Mouse (Mus musculus) liver, adult 2 months (tissue): Measurements from ENCODE around the gene Foxj1. TPM values are rescaled to one million over a fixed set of nuclear protein-coding genes. Genes with fewer than 3 reads are reported as not detected.
A peak's percentile ranks its signal among the peaks of the same experiment; 100 is the strongest.
"Not testable (repeated sequence)": the region's sequence is repeated elsewhere in the genome, so short reads cannot be mapped to it uniquely, and the experiment has no call there.

Experiments
- DNase-seq: peaks from one replicate; pipeline ENCODE4 v3.0.0-alpha.2; 2011; ENCODE audit warnings: low read depth, low spot score; ENCODE audit errors: extremely low read depth
- H3K27ac ChIP-seq: fragments of 200-500 bp; replicated peaks from 2 replicates; pipeline ENCODE4 v1.5.1; 2012; ENCODE audit warnings: low read depth, mild to moderate bottlenecking, control low read depth, inconsistent platforms, low read length; ENCODE audit not compliant: insufficient read depth
- H3K27me3 ChIP-seq: fragments of 200-500 bp; 2 replicates; pipeline ENCODE4 v1.6.1; 2012; ENCODE audit warnings: mild to moderate bottlenecking, moderate library complexity, low read length, inconsistent platforms; ENCODE audit not compliant: control insufficient read depth, insufficient read depth
- H3K36me3 ChIP-seq: fragments of 200-500 bp; 2 replicates; pipeline ENCODE4 v1.6.1; 2012; ENCODE audit warnings: low read length, inconsistent platforms; ENCODE audit not compliant: control insufficient read depth, insufficient read depth
- H3K4me1 ChIP-seq: fragments of 200-500 bp; 2 replicates; pipeline ENCODE4 v1.6.1; 2011; ENCODE audit warnings: low read length; ENCODE audit not compliant: control insufficient read depth, insufficient read depth
- H3K4me3 ChIP-seq: fragments of 200-500 bp; 2 replicates; pipeline ENCODE4 v1.5.1; 2011; ENCODE audit warnings: low read depth, mild to moderate bottlenecking, control low read depth, low read length, moderate library complexity; ENCODE audit not compliant: insufficient read depth
- H3K79me2 ChIP-seq: fragments of 200-500 bp; 2 replicates; pipeline ENCODE4 v1.6.1; 2012; ENCODE audit warnings: inconsistent platforms, mild to moderate bottlenecking, low read length, moderate library complexity; ENCODE audit not compliant: control insufficient read depth, insufficient read depth
- H3K9ac ChIP-seq: fragments of 200-500 bp; 2 replicates; pipeline ENCODE4 v1.6.1; 2012; ENCODE audit warnings: low read depth, mild to moderate bottlenecking, control low read depth, inconsistent platforms, low read length
- CTCF ChIP-seq: fragments of 200-500 bp; IDR thresholded peaks from 2 replicates; pipeline ENCODE4 v1.5.1; 2011; ENCODE audit warnings: low read depth, low read length, control low read depth
- POLR2A ChIP-seq: fragments of 200-500 bp; IDR thresholded peaks from 2 replicates; pipeline ENCODE4 v1.6.1; 2011; ENCODE audit warnings: low read length, control low read depth; ENCODE audit not compliant: insufficient read depth; ENCODE audit errors: extremely low read depth
- WGBS: fragments of 180-500 bp; shearing (Covaris S2); methylation state at CpG from one replicate; pipeline ENCODE4 v1.1.7; 2018; 5-methylcytosine and 5-hydroxymethylcytosine counted together
- polyA plus RNA-seq: library from polyadenylated mRNA; depleted of rRNA; stranded (reverse); fragments of >200 nt; gene quantifications from 2 replicates; pipeline ENCODE4 v1.2.3, GENCODE M21; 2012; rRNA removed
- total RNA-seq: library from RNA; depleted of rRNA; stranded (reverse); fragments of >200 nt; gene quantifications from 2 replicates; pipeline ENCODE4 v1.2.3, GENCODE M21; 2014; rRNA removed

Foxj1 gene
- total RNA-seq (0.09 and 0.20 TPM in 2 replicates), polyA plus RNA-seq (0.21 and 0.26 TPM in 2 replicates)

DNA sequence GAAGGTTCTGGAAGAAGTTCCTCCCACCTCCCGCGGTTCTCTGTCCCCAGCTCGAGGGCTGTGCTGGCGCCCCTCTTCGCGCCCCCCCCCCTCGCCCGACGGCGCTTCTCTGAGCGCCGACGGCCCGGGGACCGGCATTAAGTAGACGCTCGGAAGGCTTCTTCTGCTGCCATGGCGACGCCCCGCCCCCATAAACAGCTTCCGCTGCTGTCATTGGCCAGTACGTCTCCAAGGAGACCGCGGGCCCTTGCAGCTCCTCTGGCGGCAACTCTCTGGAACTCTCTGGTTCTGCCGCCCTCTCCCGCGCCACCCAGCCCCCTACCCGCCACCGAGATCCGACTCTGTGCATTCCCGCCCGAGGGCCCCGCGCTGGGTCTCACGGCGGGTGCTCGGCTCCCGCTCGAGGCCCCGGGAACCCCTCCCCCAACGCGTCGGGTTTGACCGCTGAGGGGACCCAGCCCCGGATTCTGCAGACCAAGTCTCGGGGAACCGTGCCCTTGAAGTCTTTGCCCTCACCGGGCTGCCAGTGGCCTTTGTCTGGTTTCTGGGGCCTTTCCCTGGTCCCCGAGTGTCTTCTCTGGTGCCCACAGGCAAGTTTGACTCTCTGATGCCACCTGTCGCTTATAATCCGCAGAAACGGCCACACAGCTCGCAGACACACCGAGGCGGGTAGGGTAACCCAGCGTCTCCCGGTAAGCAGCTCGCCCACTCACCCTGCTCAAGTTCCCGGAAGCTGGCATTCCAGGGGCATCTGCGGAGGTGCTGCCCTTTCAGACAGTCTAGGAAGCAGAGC, at the start of gene Foxj1:
TSS of gene Foxj1 (minus strand) at position 156 of the 793 bp plus-strand sequence.
- DNase-seq: peak; percentile 62
- under 1% methylated on average over 61 of the region's 61 CpGs for WGBS

DNA sequence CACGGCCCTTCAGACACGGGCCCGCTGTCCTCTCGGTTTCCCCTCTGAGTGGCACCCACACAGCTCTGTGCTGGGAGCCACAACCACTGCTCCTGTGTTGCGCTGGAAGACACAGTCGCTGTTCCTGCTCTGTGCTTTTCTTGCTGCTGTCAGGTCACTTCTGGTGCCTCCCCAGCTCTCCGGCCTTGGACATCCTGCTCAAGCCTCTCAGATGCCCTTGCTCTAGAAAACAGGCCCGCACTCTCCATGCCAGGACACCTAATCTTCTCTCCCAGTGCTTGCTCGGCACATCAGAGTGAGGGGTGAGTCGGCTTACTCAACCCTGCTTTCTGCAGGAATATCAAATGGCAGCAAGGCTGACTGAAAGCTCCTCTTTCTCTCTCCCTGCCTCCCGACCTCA, 49.0 kb upstream of the Foxj1 start:
- H3K27me3 ChIP-seq: no peaks in the 10 kb centered on the region
- no peaks in the 10 kb centered on the region for H3K4me1 ChIP-seq
- H3K4me3 ChIP-seq: no peak overlapping the region
- 89% methylated on average over 11 of the region's 11 CpGs for WGBS
- no peak overlapping the region for H3K9ac ChIP-seq
- DNase-seq: no peak
- H3K27ac ChIP-seq: no peak overlapping the region
- no peak for TF ChIP-seq CTCF
- no peak for TF ChIP-seq POLR2A
- H3K36me3 ChIP-seq: no peaks in the 10 kb centered on the region
- no peaks in the 10 kb centered on the region for H3K79me2 ChIP-seq

More for the DNA sequence above, at the start of gene Foxj1:
- Histone ChIP-seq H3K9ac (peak within 1 kb of the TSS; percentile 13; the same call in 1 of the 2 replicates), H3K27ac (no peak within 1 kb of the TSS), H3K36me3 (no peaks in the 10 kb centered on the region), H3K27me3 (0 out of 2 replicates have a peak, but pooled peaks cover 8% of the 10 kb centered on the region), H3K79me2 (no peaks in the 10 kb centered on the region), H3K4me1 (no peaks in the 10 kb centered on the region), H3K4me3 (peak within 1 kb of the TSS; percentile 70)
- peak; percentile 75 for TF ChIP-seq CTCF
- TF ChIP-seq POLR2A: no peak

DNA sequence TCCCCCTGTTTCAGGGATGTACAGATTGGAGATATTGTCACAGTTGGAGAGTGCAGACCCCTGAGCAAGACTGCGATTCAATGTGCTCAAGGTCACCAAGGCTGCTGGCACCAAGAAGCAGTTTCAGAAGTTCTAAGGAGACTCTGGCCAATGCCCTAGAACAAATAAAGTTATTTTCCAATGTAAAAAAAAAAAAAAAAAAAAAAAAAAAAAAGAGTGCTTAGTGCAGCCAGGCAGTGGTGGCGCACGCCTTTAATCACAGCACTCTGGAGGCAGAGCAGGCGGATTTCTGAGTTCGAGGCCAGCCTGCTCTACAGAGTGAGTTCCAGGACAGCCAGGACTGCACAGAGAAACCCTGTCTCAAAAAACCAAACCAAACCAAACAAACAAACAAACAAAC, 47.9 kb upstream of the Foxj1 start:
- not testable (repeated sequence) for H3K9ac ChIP-seq, DNase-seq
- WGBS: 88% methylated on average over 5 of the region's 5 CpGs

DNA sequence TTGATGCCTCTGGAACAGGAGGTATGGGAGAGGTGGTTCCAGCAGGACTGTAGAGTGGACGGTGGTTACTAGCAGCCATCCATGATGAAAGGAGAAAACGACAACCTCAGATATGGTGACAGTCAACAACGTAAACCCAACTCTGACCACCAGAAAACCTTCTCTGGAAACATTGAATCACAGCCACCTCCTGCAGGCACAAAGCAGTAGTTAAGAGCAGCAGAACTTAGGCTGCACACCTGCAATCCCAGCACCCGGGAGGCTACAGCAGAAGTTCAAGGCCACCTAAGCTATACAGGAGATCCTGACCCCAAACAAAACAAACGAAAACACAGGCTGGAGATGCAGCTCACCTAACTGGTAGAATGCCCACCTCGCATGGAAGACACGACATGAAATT, 45.6 kb upstream of the Foxj1 start:
- Histone ChIP-seq H3K79me2 (no peaks in the 10 kb centered on the region), H3K4me3 (no peak overlapping the region), H3K27ac (no peak overlapping the region), H3K4me1 (no peaks in the 10 kb centered on the region), H3K27me3 (no peaks in the 10 kb centered on the region), H3K36me3 (no peaks in the 10 kb centered on the region), H3K9ac (no peak overlapping the region)
- TF ChIP-seq CTCF (no peak), POLR2A (no peak)
- 69% methylated on average over 7 of the region's 7 CpGs for WGBS
- no peak for DNase-seq

More for the DNA sequence above, 47.9 kb upstream of the Foxj1 start:
- not testable (repeated sequence) for H3K36me3 ChIP-seq, H3K4me3 ChIP-seq, H3K27me3 ChIP-seq, H3K79me2 ChIP-seq, H3K27ac ChIP-seq, H3K4me1 ChIP-seq

DNA sequence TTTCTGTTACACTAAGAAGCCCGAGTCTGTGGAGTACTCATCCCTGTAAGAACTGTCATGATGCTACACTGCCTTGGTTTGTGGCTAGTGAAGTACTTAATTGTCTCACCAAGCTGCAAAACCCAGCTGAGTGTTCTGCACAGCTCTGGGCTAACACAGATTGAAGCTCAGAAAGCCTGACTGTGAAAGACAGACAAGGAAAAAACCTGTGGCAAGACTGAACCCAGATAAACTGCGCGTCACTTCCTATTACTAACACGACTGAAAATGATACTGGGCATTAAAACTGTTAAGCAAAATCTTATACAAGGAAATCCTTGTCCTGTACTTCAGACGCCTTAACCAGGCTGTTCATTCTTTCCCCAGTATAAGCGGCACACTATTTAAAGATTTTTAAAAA, 44.3 kb upstream of the Foxj1 start:
- 73% methylated on average over 6 of the region's 6 CpGs for WGBS
- DNase-seq: no peak
- Histone ChIP-seq H3K79me2 (no peaks in the 10 kb centered on the region), H3K4me1 (no peaks in the 10 kb centered on the region), H3K9ac (no peak overlapping the region), H3K36me3 (no peaks in the 10 kb centered on the region), H3K27me3 (no peaks in the 10 kb centered on the region), H3K27ac (no peak overlapping the region), H3K4me3 (no peak overlapping the region)
- TF ChIP-seq POLR2A: no peak

DNA sequence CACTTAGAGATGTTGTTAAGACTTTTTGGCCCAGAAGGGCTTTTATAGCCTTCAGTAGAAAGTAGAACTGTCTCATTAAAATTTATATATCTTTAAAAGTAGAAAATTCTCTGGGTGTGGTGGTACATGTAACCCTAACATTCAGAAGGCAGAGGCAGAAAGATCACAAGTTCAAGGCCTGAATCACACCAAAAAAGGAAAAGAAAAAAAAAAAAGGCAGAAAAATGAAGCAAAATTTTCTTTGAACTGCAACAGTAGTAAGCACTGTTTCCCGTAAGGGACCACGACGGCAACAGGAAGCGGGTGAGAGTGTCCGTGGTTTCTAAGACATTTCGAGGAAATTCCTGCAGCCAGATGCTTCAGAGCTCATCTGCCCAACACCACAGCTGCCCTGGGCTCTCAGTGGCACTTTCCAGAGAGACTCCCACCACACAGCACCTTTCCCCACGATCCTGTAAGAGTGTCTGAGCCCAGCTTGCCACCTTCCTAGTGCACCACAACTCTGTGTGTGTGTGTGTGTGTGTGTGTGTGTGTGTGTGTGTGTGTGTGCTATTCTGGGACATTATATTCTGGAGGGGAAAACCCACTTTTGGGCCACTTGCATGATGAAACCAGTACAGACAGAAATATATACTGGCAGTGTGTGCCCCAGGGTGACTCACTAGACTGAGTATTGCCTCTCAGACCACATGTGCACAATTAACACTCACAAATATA, 41.9 kb upstream of the Foxj1 start:
- no peak for DNase-seq
- Histone ChIP-seq H3K27ac (no peak overlapping the region), H3K79me2 (no peaks in the 10 kb centered on the region), H3K36me3 (no peaks in the 10 kb centered on the region), H3K4me3 (no peak overlapping the region), H3K9ac (no peak overlapping the region), H3K27me3 (no peaks in the 10 kb centered on the region), H3K4me1 (no peaks in the 10 kb centered on the region)
- TF ChIP-seq CTCF (no peak), POLR2A (no peak)
- 73% methylated on average over 7 of the region's 7 CpGs for WGBS
